Comparison of ENCODE assay signal across 8 mouse cellular contexts in the genomic region with DNA sequence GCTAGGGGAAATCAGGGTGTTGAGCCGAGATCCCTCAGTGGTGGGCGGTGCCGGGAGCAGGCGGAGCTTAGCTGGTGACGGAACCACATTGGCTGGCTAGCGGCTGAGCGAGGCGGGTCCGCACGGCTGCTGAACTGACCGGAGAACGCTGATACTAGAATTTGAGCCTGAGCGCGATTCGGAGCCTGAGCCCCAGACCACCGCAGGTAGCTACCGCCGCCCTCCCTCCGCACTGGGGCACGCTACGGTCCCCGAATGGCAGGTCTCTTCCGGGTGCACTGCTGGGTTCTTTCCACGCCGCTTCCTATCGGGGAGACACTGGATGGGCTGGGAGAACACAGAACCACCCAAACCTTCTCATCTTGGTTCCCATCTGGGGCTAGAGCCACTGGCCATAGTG. TPM values are rescaled to one million over a fixed set of nuclear protein-coding genes. Genes with fewer than 3 reads are reported as not detected.
DNase-seq lines count a peak whose midpoint lies in the region; ATAC-seq lines count a peak whose summit lies in the region.

A gene (plus strand): TSS at position 59 of the 400 bp plus-strand sequence.

- H3K36me3 ChIP-seq in embryonic facial prominence, embryonic 13.5 days = peaks cover 3% of the 10 kb centered on the region; the same call in 1 of the 2 replicates
- H3K36me3 ChIP-seq in heart, embryonic 10.5 days = peaks cover 16% of the 10 kb centered on the region
- no peaks in the 10 kb centered on the region for H3K36me3 ChIP-seq in limb, embryonic 13.5 days
- peaks cover 12% of the 10 kb centered on the region for H3K36me3 ChIP-seq in midbrain, embryonic 13.5 days

- H3K4me1 ChIP-seq in embryonic facial prominence, embryonic 13.5 days = peaks cover 11% of the 10 kb centered on the region
- H3K4me1 ChIP-seq in heart, embryonic 10.5 days = peaks cover 61% of the 10 kb centered on the region
- peaks cover 16% of the 10 kb centered on the region for H3K4me1 ChIP-seq in limb, embryonic 13.5 days
- H3K4me1 ChIP-seq in midbrain, embryonic 13.5 days (replicated peaks) = peaks cover 30% of the 10 kb centered on the region

- peaks cover 16% of the 10 kb centered on the region for H3K27me3 ChIP-seq in embryonic facial prominence, embryonic 13.5 days
- H3K27me3 ChIP-seq in heart, embryonic 10.5 days (ENCODE audit: insufficient read depth, poor library complexity, severe bottlenecking) = 0 out of 2 replicates have a peak, but pooled peaks cover 7% of the 10 kb centered on the region
- H3K27me3 ChIP-seq in limb, embryonic 13.5 days = peaks cover 27% of the 10 kb centered on the region
- H3K27me3 ChIP-seq in midbrain, embryonic 13.5 days = peaks cover 5% of the 10 kb centered on the region; the same call in 1 of the 2 replicates

- H3K27ac ChIP-seq in embryonic facial prominence, embryonic 13.5 days = no peak within 1 kb of the TSS
- H3K27ac ChIP-seq in heart, embryonic 10.5 days = peak within 1 kb of the TSS; percentile 88
- H3K27ac ChIP-seq in limb, embryonic 13.5 days = no peak within 1 kb of the TSS
- 0 out of 2 replicates have a peak within 1 kb of the TSS, but pooled peaks have one; percentile 0 for H3K27ac ChIP-seq in midbrain, embryonic 13.5 days

- peak; percentile 71; the same call in 1 of the 2 replicates for ATAC-seq in embryonic facial prominence, embryonic 13.5 days (ENCODE audit: insufficient number of reproducible peaks, insufficient read depth, low FRiP score, low TSS enrichment, low read depth)
- peak; percentile 87 for ATAC-seq in limb, embryonic 13.5 days (ENCODE audit: low FRiP score, low read depth)
- ATAC-seq in midbrain, embryonic 13.5 days = peak; percentile 83

- WGBS in embryonic facial prominence, embryonic 13.5 days = under 1% methylated on average over 23 of the region's 26 CpGs
- under 1% methylated on average over 26 of the region's 26 CpGs for WGBS in heart, embryonic 10.5 days
- under 1% methylated on average over 26 of the region's 26 CpGs for WGBS in limb, embryonic 13.5 days
- 0% methylated on average over 26 of the region's 26 CpGs for WGBS in midbrain, embryonic 13.5 days

- no peaks in the 10 kb centered on the region for H3K9me3 ChIP-seq in embryonic facial prominence, embryonic 13.5 days
- no peaks in the 10 kb centered on the region for H3K9me3 ChIP-seq in heart, embryonic 10.5 days
- H3K9me3 ChIP-seq in limb, embryonic 13.5 days = no peaks in the 10 kb centered on the region
- H3K9me3 ChIP-seq in midbrain, embryonic 13.5 days = no peaks in the 10 kb centered on the region

- peak within 1 kb of the TSS; percentile 75 for H3K4me2 ChIP-seq in embryonic facial prominence, embryonic 13.5 days
- H3K4me2 ChIP-seq in limb, embryonic 13.5 days (replicated peaks) = peak within 1 kb of the TSS; percentile 82
- H3K4me2 ChIP-seq in midbrain, embryonic 13.5 days (replicated peaks) = peak within 1 kb of the TSS; percentile 65

- DNase-seq in adrenal gland, postnatal 14 days = peak; percentile 90
- DNase-seq in heart, embryonic 10.5 days (ENCODE audit: low spot score) = peak; percentile 86
- peak; percentile 66 for DNase-seq in kidney, adult 9 months
- peak; percentile 29 for DNase-seq in spleen, adult 12 weeks (ENCODE audit: low spot score)
- DNase-seq in adipocyte (ENCODE audit: low spot score) = no peak

- peak within 1 kb of the TSS; percentile 71 for H3K9ac ChIP-seq in embryonic facial prominence, embryonic 13.5 days
- peak within 1 kb of the TSS; percentile 55 for H3K9ac ChIP-seq in limb, embryonic 13.5 days
- peak within 1 kb of the TSS; percentile 64 for H3K9ac ChIP-seq in midbrain, embryonic 13.5 days (replicated peaks)

- H3K4me3 ChIP-seq in embryonic facial prominence, embryonic 13.5 days = peak within 1 kb of the TSS; percentile 54
- H3K4me3 ChIP-seq in heart, embryonic 10.5 days = peak within 1 kb of the TSS; percentile 65
- peak within 1 kb of the TSS; percentile 47 for H3K4me3 ChIP-seq in limb, embryonic 13.5 days
- peak within 1 kb of the TSS; percentile 42 for H3K4me3 ChIP-seq in midbrain, embryonic 13.5 days (replicated peaks)

RNA-seq across cellular contexts. Expression of the gene that starts here (rescaled TPM):
- total RNA-seq in adrenal gland, postnatal 14 days (2021) = 10.2 and 34.6 TPM in 2 replicates
- 4.3 and 6.7 TPM in 2 replicates for polyA plus RNA-seq in embryonic facial prominence, embryonic 13.5 days (2015; fragmentation: Nextera tagmentation; extraction: Ambion mirVana)
- polyA plus RNA-seq in heart, embryonic 10.5 days (2016; fragmentation: Nextera tagmentation; extraction: Ambion mirVana) = 46.1 and 80.9 TPM in 2 replicates
- polyA plus RNA-seq in limb, embryonic 13.5 days (2015; fragmentation: Nextera tagmentation; extraction: Ambion mirVana) = 1.9 and 2.2 TPM in 2 replicates
- polyA plus RNA-seq in midbrain, embryonic 13.5 days (2015; fragmentation: Nextera tagmentation; extraction: Ambion mirVana) = 15.8 and 17.6 TPM in 2 replicates

Comparison
In these comparisons a context has a peak if more than half of its experiments do, and no peak if none do; other contexts are left out.
1. H3K27ac ChIP-seq: peak in heart, embryonic 10.5 days (single experiment) and midbrain, embryonic 13.5 days (single experiment); none in embryonic facial prominence, embryonic 13.5 days (single experiment) and limb, embryonic 13.5 days (single experiment).
2. Peak in every context shown above with its lines, with median percentiles within 50 percentile points of each other: ATAC-seq, H3K4me2 ChIP-seq, H3K4me3 ChIP-seq and H3K9ac ChIP-seq.